Mouse (Mus musculus) midbrain, embryonic 11.5 days (tissue): Measurements from ENCODE around the gene Plod2. TPM values are rescaled to one million over a fixed set of nuclear protein-coding genes. Genes with fewer than 3 reads are reported as not detected.

ENCODE experiments used
- ATAC-seq: fragments of 200-750 bp; cut with Nextera tagmentation; 2 replicates; pipeline ENCODE4 v1.8.0; 2017; ENCODE audit warnings: moderate TSS enrichment, moderate library complexity; ENCODE audit not compliant: low FRiP score
- DNase-seq: peaks from one replicate; pipeline ENCODE4 v3.0.0; 2015; ENCODE audit warnings: low spot score; ENCODE audit errors: missing footprints
- H3K27ac ChIP-seq: fragments of 300-500 bp; sonication (generic); 2 replicates; pipeline ENCODE4 v1.5.1; 2014; ENCODE audit warnings: low read depth, low read length
- H3K27me3 ChIP-seq: fragments of 300-500 bp; sonication (generic); 2 replicates; pipeline ENCODE4 v1.6.1; 2014; ENCODE audit warnings: mild to moderate bottlenecking, low read length, moderate library complexity, mixed read lengths; ENCODE audit not compliant: control insufficient read depth, insufficient read depth
- H3K36me3 ChIP-seq: fragments of 300-500 bp; sonication (generic); 2 replicates; pipeline ENCODE4 v1.6.1; 2014; ENCODE audit warnings: mild to moderate bottlenecking, low read length, moderate library complexity, mixed read lengths; ENCODE audit not compliant: control insufficient read depth, insufficient read depth
- H3K4me1 ChIP-seq: fragments of 300-500 bp; sonication (generic); 2 replicates; pipeline ENCODE4 v1.6.1; 2014; ENCODE audit warnings: low read length; ENCODE audit not compliant: control insufficient read depth, insufficient read depth
- H3K4me2 ChIP-seq: fragments of 300-500 bp; sonication (generic); 2 replicates; pipeline ENCODE4 v1.6.1; 2014; ENCODE audit warnings: mild to moderate bottlenecking, moderate library complexity
- H3K4me3 ChIP-seq: fragments of 300-500 bp; sonication (generic); 2 replicates; pipeline ENCODE4 v1.5.1; 2014; ENCODE audit warnings: low read depth, low read length
- H3K9ac ChIP-seq: fragments of 300-500 bp; sonication (generic); 2 replicates; pipeline ENCODE4 v1.6.1; 2014; ENCODE audit warnings: low read length
- H3K9me3 ChIP-seq: fragments of 300-500 bp; sonication (generic); 2 replicates; pipeline ENCODE4 v1.6.1; 2016; ENCODE audit warnings: low read length; ENCODE audit not compliant: control insufficient read depth
- WGBS: fragments of 180-500 bp; shearing (Covaris S2); extraction: QIAGEN DNeasy Blood & Tissue Kit; methylation state at CpG from one replicate; pipeline ENCODE4 v1.1.7; 2014; 5-methylcytosine and 5-hydroxymethylcytosine counted together
- polyA plus RNA-seq: library from polyadenylated mRNA; unstranded; fragments of >200 nt; fragmentation: Nextera tagmentation; extraction: Ambion mirVana; gene quantifications from 2 replicates; pipeline ENCODE4 v1.2.1, GENCODE M21; 2014

Gene Plod2
- polyA plus RNA-seq, 1 experiment from 2014 or later = 25.2 TPM

- ATAC-seq (no peak), DNase-seq (peak; percentile 75)
- peaks cover under 1% of the 10 kb centered on the region for H3K4me1 ChIP-seq
- no peak overlapping the region for H3K27ac ChIP-seq
- H3K27me3 ChIP-seq = no peaks in the 10 kb centered on the region
- H3K36me3 ChIP-seq = no peaks in the 10 kb centered on the region
- no peak overlapping the region for H3K9ac ChIP-seq
- no peak overlapping the region for H3K4me3 ChIP-seq
- no peaks in the 10 kb centered on the region for H3K9me3 ChIP-seq
- no peak overlapping the region for H3K4me2 ChIP-seq
- WGBS = 84% methylated on average over 11 of the region's 11 CpGs
Measured at GRCm38 (mm10) chr9:92549811-92550490, 7.9 kb downstream of the Plod2 start.

- H3K9ac ChIP-seq = no peak overlapping the region
- no peak overlapping the region for H3K4me2 ChIP-seq
- H3K4me1 ChIP-seq = peaks cover 2% of the 10 kb centered on the region; the same call in 1 of the 2 replicates
- no peak overlapping the region for H3K4me3 ChIP-seq
- H3K36me3 ChIP-seq = no peaks in the 10 kb centered on the region
- DNase-seq (no peak), ATAC-seq (no peak)
- 69% methylated on average over 2 of the region's 2 CpGs for WGBS
- no peaks in the 10 kb centered on the region for H3K27me3 ChIP-seq
- H3K9me3 ChIP-seq = no peaks in the 10 kb centered on the region
- H3K27ac ChIP-seq = no peak overlapping the region
Measured at GRCm38 (mm10) chr9:92550981-92551380, 9.0 kb downstream of the Plod2 start.

- WGBS = 73% methylated on average over 4 of the region's 4 CpGs
- H3K27me3 ChIP-seq = no peaks in the 10 kb centered on the region
- DNase-seq (peak; percentile 44), ATAC-seq (no peak)
- peaks cover 2% of the 10 kb centered on the region; the same call in 1 of the 2 replicates for H3K4me1 ChIP-seq
- no peak overlapping the region for H3K27ac ChIP-seq
- no peak overlapping the region for H3K9ac ChIP-seq
- H3K4me2 ChIP-seq = no peak overlapping the region
- no peaks in the 10 kb centered on the region for H3K36me3 ChIP-seq
- no peaks in the 10 kb centered on the region for H3K9me3 ChIP-seq
- H3K4me3 ChIP-seq = no peak overlapping the region
Measured at GRCm38 (mm10) chr9:92551666-92552065, 9.6 kb downstream of the Plod2 start.

GRCm38 (mm10) chr9:92552691-92553090, 10.7 kb downstream of the Plod2 start:
- H3K36me3 ChIP-seq = no peaks in the 10 kb centered on the region
- H3K27me3 ChIP-seq = no peaks in the 10 kb centered on the region
- DNase-seq (peak; percentile 72), ATAC-seq (no peak)
- H3K4me2 ChIP-seq = no peak overlapping the region
- no peak overlapping the region for H3K27ac ChIP-seq
- H3K9ac ChIP-seq = no peak overlapping the region
- WGBS = 90% methylated on average over 3 of the region's 3 CpGs
- H3K4me1 ChIP-seq = peaks cover 2% of the 10 kb centered on the region; the same call in 1 of the 2 replicates
- no peak overlapping the region for H3K4me3 ChIP-seq
- no peaks in the 10 kb centered on the region for H3K9me3 ChIP-seq

- peaks cover 2% of the 10 kb centered on the region; the same call in 1 of the 2 replicates for H3K4me1 ChIP-seq
- H3K27ac ChIP-seq = no peak overlapping the region
- H3K4me2 ChIP-seq = no peak overlapping the region
- DNase-seq (peak; percentile 57), ATAC-seq (no peak)
- H3K9ac ChIP-seq = no peak overlapping the region
- no peaks in the 10 kb centered on the region for H3K27me3 ChIP-seq
- no peaks in the 10 kb centered on the region for H3K9me3 ChIP-seq
- no peaks in the 10 kb centered on the region for H3K36me3 ChIP-seq
- WGBS = 84% methylated on average over 6 of the region's 6 CpGs
- H3K4me3 ChIP-seq = no peak overlapping the region
Measured at GRCm38 (mm10) chr9:92555006-92555958, 13.3 kb downstream of the Plod2 start.

- no peak for DNase-seq
- no peak for ATAC-seq
- WGBS = 81% methylated on average over 8 of the region's 8 CpGs
- no peaks in the 10 kb centered on the region for H3K36me3 ChIP-seq
- H3K9ac ChIP-seq = no peak overlapping the region
- peaks cover 6% of the 10 kb centered on the region for H3K4me1 ChIP-seq
- no peaks in the 10 kb centered on the region for H3K9me3 ChIP-seq
- no peak overlapping the region for H3K4me3 ChIP-seq
- no peak overlapping the region for H3K4me2 ChIP-seq
- no peaks in the 10 kb centered on the region for H3K27me3 ChIP-seq
- H3K27ac ChIP-seq = no peak overlapping the region
Measured at GRCm38 (mm10) chr9:92559750-92560149, 17.7 kb downstream of the Plod2 start.

GRCm38 (mm10) chr9:92560840-92561547, 19.0 kb downstream of the Plod2 start:
- no peaks in the 10 kb centered on the region for H3K9me3 ChIP-seq
- 75% methylated on average over 6 of the region's 6 CpGs for WGBS
- H3K9ac ChIP-seq = no peak overlapping the region
- peak; percentile 62 for DNase-seq
- no peak overlapping the region for H3K27ac ChIP-seq
- peak; percentile 50; the same call in 1 of the 2 replicates for ATAC-seq
- peaks cover 4% of the 10 kb centered on the region for H3K4me1 ChIP-seq
- no peaks in the 10 kb centered on the region for H3K36me3 ChIP-seq
- no peaks in the 10 kb centered on the region for H3K27me3 ChIP-seq
- H3K4me3 ChIP-seq = no peak overlapping the region
- H3K4me2 ChIP-seq = no peak overlapping the region

GRCm38 (mm10) chr9:92562416-92562815, 20.4 kb downstream of the Plod2 start:
- Histone ChIP-seq H3K27ac (no peak overlapping the region), H3K4me1 (peaks cover 4% of the 10 kb centered on the region), H3K36me3 (no peaks in the 10 kb centered on the region), H3K27me3 (no peaks in the 10 kb centered on the region), H3K9me3 (no peaks in the 10 kb centered on the region), H3K9ac (no peak overlapping the region), H3K4me2 (no peak overlapping the region), H3K4me3 (no peak overlapping the region)
- no peak for ATAC-seq
- WGBS = 84% methylated on average over 5 of the region's 5 CpGs
- peak; percentile 39 for DNase-seq
